Mouse (Mus musculus): ENCODE data around the gene Tex9.

GRCm38 (mm10) chr9:72448026-72448425 is 44.0 kb downstream of the Tex9 start:
- TF ChIP-seq CTCF (IDR thresholded peaks at IDR 0.05; ENCODE audit: extremely low read depth, insufficient read depth, low read length) = peak; percentile 57
- no peak for TF ChIP-seq POLR2A (IDR thresholded peaks at IDR 0.05; ENCODE audit: extremely low read depth, insufficient read depth, low read length)
